Mouse (Mus musculus) adrenal gland, postnatal 10 days (tissue): ENCODE data around the gene Slc1a6. TPM values are rescaled to one million over a fixed set of nuclear protein-coding genes. Genes with fewer than 3 reads are reported as not detected.
"Not testable (repeated sequence)": the region's sequence is repeated elsewhere in the genome, so short reads cannot be mapped to it uniquely, and the experiment has no call there.

Experiments used
- DNase-seq: peaks from one replicate; pipeline ENCODE4 v3.0.0; 2021; ENCODE audit warnings: mixed read lengths
- long read RNA-seq, 2 experiments: library from polyadenylated mRNA; stranded (forward); transcript quantifications; one replicate each; pipeline ENCODE4 v2.0.0; 2021
- total RNA-seq, 2 experiments: library from RNA; stranded (reverse); gene quantifications; 2 replicates each; pipeline ENCODE4 v1.2.3; 2021

The Slc1a6 gene
- total RNA-seq = under 1 TPM; 0.33 to 0.39 TPM
- long read RNA-seq, experiment 1 = 0 reads
- long read RNA-seq, experiment 2 = 0 reads

DNA sequence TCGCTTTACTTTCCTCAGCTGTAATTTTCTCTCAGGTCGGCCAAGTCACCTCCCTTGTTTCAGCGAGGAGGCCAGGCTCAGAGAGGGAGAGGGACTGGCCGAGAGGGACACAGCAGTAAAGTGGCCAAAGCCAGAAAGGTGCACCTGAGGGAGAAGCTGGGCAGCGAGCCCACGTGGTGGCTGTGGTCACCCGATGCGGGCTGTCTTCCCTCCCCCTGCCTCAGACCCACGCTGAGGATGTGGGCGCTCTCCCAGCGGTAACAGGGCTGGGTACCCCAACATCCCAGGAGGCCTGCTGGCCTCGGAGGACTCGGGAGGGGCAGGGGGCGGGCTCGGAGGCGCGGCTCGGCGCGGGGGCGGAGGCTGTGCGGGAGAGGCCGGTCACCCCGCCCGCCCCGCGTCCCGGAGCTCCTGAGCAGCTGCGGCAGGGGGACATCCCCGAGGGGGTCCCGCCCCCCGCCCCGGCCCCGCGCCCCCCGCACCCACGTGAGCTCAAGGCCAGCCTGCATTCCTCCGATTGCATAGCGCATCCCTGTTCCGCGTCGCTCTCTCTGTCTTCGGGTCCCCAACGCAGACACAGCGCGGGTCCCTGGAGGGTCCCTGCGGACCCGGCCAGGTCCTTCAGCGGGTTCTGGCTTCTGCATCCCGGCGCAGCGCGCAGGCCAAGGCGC lies at the start of gene Slc1a6:
Slc1a6 (plus strand) TSS at position 516 of the 671 bp plus-strand sequence.
- DNase-seq = peak; percentile 63

DNA sequence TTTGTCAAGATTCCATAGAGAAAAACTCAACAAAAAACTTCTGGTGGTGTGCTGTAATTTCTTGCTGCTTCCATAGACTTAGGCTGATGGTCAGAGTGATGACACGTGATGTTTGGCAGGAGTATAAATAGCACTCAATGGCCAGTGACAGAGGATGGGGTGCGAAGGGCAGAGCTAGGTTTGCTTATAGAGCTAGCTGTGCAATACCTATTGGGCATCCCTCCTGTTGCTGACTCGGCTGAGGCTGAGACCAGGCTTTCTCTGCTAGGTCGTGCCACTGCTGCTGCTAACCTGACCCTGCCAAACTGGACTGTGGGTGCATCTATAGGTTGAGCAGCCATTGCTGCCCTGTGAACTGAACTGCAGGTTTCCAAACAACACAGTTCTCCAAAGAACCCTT lies 40.5 kb upstream of the Slc1a6 start:
- no peak for DNase-seq

DNA sequence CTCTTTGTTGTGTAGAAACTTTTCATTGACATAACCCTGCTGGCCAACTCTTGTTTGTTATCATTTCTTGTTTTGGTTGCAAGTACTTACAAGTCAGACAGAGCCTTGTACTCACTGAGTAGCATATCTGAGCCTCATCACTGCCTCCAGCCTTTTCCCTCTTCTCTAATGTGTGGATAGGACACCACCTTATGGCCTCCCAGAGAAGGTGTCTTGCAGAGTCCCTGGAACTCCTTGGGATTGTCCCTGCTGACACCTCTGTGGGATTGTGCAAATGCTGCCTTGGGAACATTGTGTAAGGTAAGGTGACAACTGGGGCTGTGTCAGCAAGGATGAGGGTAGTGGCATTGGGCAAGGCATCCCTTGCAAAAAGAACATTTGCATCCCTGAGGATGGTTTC lies 36.6 kb upstream of the Slc1a6 start:
- DNase-seq = no peak

DNA sequence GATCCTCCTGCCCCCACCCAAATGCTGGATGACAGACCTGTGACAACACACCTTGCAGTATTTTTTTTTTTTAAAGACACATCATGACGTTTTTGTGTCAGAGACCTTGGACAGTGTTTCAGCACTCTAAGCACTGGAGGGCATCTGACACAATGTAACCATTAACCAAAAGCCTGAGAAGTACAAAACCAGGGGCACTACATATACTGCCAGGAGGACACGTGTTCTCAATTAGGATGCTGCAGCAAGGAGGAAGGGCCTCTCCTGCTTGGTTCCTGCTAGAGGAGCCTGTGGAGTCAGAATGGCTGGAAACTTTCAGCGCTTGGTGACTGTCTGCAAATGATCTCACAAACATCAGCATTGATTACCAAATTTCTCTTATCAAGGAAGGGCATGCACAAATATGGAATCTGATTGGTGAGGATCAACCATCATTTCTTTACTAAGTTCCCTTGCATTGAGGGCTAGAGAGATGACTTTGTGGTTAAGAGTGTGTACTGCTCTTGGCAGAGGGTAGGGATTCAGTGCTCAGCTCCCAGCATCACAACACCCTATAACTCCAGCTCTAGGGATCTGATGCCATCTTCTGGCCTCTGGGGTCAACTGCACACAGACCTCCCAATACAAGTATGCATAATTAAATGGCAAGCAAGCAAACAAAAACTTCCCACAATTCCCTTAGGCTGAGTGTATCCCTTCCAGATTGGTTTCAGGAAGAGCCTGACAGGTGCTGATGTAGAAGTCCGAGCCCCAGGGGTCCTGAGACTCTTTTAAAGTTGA lies 34.7 kb upstream of the Slc1a6 start:
- DNase-seq = no peak

DNA sequence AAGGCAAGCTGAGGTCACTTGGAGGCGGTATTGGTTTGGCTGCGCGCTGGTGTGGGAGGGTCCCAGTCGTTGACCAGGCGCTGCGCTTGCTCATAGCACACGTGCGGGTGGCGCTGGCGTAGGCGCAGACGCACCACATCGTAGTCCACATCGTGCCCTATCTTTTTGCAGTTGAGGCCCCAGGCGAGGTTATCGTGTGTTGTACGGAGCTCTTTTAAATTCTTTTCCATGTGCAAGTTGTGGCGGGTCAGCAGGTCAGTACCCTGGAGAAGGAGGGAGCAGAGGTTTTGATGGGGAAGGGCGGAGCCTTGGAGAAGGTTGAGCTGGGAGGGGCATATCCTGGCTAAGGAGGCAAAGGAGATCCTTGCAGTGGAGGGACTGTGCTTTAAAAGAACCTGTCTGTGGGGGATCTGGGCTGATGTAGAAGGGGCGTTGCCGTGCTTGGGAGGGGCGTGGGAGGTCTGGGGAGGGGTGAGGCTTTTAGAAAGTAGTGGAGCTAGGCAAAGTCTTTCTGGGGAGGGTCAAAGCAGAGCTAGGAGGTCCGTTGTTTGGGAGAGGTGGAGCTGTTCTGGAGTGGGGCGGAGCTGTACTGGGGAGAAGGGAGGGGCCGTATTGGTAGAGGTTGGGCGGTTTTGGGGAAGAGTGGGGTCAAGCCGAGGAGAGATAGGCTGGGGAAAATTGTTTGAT lies 33.1 kb upstream of the Slc1a6 start:
- DNase-seq = peak; percentile 7

DNA sequence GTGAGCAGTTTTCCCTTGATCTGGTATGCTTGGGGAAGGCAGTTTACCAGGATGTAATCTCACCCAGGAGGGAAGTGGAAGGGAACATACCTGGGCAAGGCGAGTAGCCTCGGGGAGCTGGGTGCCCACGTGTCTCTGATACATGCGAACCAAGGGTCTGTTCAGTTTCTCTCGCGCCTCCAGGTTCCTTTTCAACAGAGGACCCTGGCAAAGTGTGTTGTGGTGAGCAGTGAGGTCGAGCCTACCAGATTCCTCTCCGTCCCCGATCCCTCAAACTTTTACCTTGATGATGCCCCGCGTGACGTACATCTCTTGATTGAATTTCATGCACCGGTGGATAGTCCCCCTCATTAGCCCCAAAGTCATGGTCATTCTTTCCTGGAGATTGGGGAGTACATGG lies 32.1 kb upstream of the Slc1a6 start:
- DNase-seq = no peak

DNA sequence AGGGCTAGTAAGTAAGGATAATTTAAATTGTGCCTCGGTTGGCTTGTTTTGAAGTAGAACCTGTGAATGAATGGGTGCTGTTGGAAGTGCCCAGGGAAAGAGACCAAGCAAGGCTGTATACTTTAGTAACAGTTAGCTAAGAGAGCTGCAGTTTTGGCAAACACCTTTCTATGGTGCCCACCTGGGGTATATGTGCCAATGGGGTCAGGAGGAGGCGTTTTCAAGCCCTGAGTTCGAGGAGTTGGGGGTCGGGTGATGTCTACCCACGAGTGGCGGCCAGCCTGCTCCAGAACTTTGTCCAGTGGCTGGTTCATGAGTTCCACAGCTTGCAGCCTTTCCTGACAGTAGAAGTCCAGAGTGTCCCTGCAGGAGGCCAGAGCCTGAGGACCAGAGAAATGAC lies 31.4 kb upstream of the Slc1a6 start:
- no peak for DNase-seq

DNA sequence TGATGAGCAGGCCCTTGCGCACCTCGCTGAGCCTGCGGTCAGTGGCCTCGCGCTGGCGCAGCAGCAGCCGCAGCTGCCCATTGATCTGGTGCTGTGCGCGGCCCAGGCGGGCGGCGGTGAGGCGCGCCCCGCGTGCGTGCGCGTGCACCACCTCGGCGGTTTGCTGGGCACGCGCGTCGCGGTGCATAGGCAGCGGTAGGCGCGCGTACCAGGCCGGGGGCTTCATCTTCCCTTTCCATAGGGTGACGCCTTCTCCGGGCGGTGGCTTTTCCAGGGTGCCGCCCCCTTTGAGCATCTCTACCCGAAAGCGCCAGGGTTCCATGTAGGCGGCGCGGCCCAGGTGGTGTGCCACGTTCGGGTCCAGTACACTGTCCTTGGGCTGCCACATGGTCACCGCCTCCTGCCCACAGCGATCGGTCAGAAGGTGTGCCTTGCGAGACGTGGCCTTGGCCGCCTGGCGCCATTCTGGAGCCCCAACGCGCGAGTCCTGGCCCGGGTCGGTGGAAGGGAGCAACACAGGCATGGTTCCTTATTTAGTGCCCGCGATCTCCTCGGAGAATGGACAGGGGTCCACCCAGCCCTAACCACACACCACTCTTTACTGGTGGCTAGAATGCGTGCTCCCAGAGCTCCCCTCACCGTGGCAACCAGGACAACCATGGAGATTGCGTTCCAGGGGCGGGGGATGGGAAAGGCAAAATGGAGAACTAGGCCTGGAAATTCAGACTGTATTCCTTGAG lies 27.7 kb upstream of the Slc1a6 start, which contains the start of gene Ccdc105:
Ccdc105 (minus strand) TSS at position 614 of the 740 bp plus-strand sequence.
- peak; percentile 76 for DNase-seq

DNA sequence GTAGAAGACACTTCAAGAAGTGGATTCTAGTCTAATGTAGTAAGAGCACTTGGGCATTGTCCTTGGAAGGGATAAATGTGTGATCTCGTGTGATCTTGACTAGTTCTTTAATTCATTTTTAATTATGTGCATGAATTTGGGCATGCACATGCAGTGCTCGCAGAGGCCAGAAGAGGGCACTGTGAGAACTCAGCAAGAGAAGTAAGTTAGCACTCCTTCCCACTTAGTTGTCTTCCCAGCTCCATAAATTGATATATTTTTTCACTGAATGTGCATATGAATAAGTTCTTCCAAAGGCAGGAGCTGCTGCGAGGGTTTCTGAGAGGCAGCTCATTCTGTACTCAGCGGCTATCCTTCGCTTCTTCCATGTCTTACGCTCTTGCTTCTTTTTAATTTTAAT lies 24.3 kb upstream of the Slc1a6 start:
- peak; percentile 82 for DNase-seq

DNA sequence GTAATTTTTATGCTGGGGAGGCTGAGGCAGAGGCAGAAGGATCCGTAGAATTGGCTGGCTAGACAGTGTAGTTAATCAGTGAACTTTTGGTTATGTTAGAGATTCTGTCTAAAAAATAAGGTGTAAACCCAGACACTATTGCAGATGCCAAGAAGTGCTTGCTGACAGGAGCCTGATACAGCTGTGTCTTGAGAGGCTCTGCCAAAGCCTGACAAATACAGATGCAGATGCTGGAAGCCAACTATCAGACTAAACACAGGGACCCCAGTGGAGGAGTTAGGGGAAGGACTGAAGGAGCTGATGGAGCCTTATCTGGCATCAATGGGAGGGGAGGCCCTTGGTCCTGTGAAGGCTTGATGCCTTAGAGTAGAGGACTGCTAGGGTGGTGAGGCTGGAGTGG lies 14.7 kb upstream of the Slc1a6 start:
- no peak for DNase-seq

DNA sequence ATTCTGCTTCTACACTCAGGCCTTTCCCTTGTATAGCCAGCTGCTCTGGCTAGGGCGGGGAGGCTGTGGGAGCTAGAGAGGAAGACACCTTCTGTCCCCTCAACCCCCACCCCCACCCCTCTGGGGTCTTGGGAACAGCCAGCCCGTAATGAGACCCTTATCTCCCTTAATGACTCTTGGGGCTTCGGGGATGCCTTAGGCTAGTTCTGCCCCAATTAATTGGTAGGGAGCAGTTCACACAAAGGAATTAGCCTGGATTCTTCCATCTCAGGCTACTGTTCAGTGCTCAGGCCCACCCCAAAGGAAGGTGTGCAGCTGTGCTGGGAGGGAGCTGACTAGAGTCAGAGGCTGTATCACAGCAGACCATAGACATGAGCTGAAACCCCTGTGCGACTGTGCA lies 4.5 kb upstream of the Slc1a6 start:
- no peak for DNase-seq

DNA sequence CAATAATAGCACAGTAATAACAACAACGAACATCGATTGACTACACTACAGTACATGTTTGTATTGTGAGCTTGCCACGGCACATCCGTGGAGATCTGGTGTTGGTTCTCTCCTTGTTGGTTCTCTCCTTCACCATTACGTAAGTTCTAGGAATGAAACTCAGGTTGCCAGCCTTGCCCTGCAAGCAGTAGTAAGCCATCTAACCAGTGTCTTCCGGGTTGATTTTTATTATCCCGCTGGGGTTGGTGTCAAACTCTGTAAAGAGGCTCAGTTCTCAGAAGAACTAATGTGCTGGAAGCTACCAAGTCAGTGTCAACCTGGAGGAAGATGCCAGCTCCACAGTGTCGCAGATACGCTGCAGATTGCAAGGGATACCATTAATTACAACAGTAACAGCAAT lies 769 bp upstream of the Slc1a6 start:
- no peak for DNase-seq

DNA sequence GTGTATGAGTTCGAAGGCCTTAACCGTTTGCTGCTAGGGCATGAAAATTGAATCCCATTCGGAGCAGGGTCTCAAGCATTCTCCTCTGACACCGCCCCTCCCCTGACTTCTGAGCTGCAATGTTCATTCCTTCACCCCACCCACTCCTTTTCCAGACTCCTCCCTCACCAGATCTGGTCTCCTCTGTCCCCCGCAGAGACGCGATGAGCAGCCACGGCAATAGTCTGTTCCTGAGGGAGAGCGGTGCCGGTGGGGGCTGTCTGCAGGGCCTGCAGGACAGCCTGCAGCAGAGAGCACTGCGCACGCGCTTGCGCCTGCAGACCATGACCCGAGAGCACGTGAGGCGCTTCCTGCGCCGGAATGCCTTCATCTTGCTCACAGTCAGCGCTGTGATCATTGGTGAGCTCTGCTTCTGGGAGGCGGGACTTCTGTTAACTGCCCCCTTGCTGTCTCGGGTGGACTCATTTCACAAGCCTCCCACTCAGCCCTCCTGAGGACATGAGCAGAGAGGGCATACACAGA lies 7.3 kb downstream of the Slc1a6 start:
- peak; percentile 76 for DNase-seq

DNA sequence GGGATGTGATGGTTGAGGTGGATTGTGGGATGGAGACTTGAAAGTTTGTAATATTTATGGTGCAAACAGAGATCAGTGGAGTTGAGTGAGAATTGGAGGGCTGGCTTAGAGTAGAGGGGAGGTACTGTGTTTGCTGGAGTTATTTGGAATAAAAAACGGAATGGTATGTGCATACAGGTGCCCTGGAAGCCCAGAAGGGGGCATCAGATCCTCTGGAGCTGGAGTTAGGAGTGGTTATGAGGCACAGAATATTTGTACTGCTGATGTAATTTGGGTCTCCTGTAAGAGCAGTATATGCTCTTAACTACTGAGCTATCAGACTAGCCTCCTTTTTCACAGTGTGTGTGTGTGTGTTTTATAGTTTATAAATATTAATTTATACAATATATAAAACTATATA lies 10.3 kb downstream of the Slc1a6 start:
- DNase-seq = no peak

DNA sequence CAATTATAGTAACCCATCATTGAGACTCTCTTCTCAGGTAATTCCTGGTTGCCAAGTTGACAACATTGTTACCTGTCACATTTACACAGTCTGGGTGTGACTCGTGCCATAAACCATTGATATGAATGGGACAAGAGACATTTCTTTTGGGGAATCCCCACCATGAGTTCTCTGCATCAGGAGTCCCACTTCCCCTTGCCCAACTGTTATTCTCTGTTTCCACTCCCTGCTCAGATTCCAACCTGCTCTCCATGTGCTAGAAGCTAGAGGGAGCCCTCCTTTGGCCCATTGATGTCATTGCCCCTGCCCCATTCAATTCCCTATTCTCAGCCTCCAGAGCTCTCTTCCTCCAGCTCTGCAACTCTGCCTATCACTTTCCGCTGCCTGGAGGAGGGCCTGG lies 21.2 kb downstream of the Slc1a6 start:
- no peak for DNase-seq

DNA sequence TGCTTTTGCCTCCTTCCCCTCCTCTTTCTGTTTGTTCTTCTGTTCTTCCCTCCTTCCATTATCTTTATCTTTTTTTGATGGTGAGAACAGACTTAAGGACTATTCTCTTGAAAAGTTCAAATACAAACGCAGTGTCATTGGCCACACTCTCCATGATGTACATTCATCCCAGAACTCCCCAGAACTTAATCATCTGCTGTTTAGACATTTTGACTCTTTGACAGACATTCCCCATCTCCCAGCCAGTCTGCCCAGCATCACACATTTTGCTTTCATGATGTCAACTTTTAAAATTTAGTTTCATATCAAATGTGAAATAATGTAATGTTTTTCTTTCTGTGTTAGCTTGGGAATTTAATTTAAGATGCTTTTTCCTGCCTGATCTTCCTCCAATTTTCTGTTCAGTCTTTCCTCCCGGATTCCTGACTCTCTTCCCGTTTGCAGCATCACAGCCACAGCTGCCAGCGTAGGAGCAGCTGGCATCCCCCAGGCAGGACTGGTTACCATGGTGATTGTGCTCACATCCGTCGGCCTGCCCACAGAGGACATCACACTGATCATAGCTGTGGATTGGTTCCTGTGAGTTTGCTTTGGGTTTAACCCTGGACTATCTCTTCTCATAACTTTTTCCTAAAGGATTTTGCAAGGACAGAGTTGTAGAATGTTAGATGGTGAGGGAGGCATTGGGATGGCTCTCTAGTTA lies 32.2 kb downstream of the Slc1a6 start:
- DNase-seq = no peak

DNA sequence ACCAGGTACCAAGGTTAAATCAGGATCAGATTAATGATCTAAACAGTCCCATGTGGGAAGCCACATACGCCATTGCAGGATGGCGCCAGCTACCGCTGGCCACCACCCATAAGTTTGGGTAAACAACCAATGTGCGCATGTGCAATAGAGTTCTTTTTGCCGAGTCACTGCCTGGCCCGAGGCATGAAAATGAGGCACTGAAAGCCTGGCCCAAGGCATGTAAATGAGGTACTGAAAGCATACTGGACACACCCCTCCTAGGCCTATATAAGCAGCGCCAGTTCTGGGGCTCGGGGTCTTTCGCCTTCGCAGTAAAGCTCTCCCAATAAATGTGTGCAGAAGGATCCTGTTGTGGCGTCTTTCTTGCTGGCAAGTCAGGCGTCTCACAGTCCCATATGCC lies 60.2 kb downstream of the Slc1a6 start:
- not testable (repeated sequence) for DNase-seq

DNA sequence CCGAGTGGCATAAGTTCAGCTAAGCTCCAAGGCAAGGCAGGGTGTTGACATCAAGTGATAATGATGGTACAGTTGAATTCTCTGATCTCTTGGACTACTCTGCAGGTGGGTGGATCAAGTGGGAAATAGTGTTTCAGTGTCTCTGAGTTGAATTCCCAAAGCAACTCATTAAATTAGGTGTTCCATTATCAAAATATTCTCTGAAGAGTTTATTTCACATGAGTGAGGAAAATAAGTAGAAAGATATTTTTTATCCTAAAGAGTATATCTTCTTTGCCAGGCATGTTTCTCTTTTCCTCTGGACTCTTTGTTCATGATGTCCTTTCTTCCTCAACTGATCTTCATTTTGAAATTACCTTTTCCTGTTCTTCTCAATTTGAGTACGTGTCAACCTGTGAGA lies 71.8 kb downstream of the Slc1a6 start, which contains the start of gene Olfr1356:
Olfr1356 (minus strand) TSS at position 101 of the 400 bp plus-strand sequence.
- no peak for DNase-seq
